In genomic region chr19:46314872-46315742, GRCm38 (mm10) we compare ENCODE assay signal across 8 mouse cellular contexts. TPM values are rescaled to one million over a fixed set of nuclear protein-coding genes. Genes with fewer than 3 reads are reported as not detected.
DNase-seq lines count a peak whose midpoint lies in the region; ATAC-seq and TF ChIP-seq lines count a peak whose summit lies in the region.

No protein-coding gene starts in this region.

- no peak for TF ChIP-seq CTCF in lung, embryonic 14.5 days (IDR thresholded peaks at IDR 0.05; ENCODE audit: low read depth)
- no peak for TF ChIP-seq CTCF in lung, adult 2 months (IDR thresholded peaks at IDR 0.05; ENCODE audit: insufficient read depth, low read length)

- H3K27ac ChIP-seq in lung, embryonic 14.5 days (ENCODE audit: low read depth) = 0 out of 2 replicates have a peak overlapping the region, but pooled peaks have one; percentile 21

- no peaks in the 10 kb centered on the region for H3K4me1 ChIP-seq in lung, embryonic 14.5 days (ENCODE audit: insufficient read depth)
- no peaks in the 10 kb centered on the region for H3K4me1 ChIP-seq in lung, adult 2 months (ENCODE audit: control insufficient read depth, insufficient read depth, low read length)
- peaks cover 61% of the 10 kb centered on the region for H3K4me1 ChIP-seq in megakaryocyte, embryonic 14.5 days

- H3K27me3 ChIP-seq in lung, embryonic 14.5 days (ENCODE audit: insufficient read depth, low read length) = peaks cover 64% of the 10 kb centered on the region
- H3K27me3 ChIP-seq in megakaryocyte, embryonic 14.5 days (replicated peaks) = peaks cover 79% of the 10 kb centered on the region

- H3K4me3 ChIP-seq in lung, embryonic 14.5 days (ENCODE audit: low read depth, low read length) = no peak overlapping the region
- H3K4me3 ChIP-seq in lung, adult 2 months (replicated peaks; ENCODE audit: extremely low read depth, low read depth, low read length) = no peak overlapping the region
- peak overlapping the region; percentile 38 for H3K4me3 ChIP-seq in megakaryocyte, embryonic 14.5 days (replicated peaks)

- peaks cover 8% of the 10 kb centered on the region; the same call in 1 of the 2 replicates for H3K36me3 ChIP-seq in lung, embryonic 14.5 days (ENCODE audit: insufficient read depth)
- H3K36me3 ChIP-seq in megakaryocyte, embryonic 14.5 days (replicated peaks; ENCODE audit: low read length) = peaks cover 35% of the 10 kb centered on the region

- H3K9me3 ChIP-seq in lung, embryonic 14.5 days (ENCODE audit: low read depth, low read length) = no peaks in the 10 kb centered on the region
- H3K9me3 ChIP-seq in megakaryocyte, embryonic 14.5 days = no peaks in the 10 kb centered on the region

- no peak for ATAC-seq in lung, embryonic 14.5 days (ENCODE audit: insufficient read depth)
- ATAC-seq in common myeloid progenitor, adult 5-6 weeks (replicated peaks; ENCODE audit: low read depth, poor library complexity, severe bottlenecking) = peak; percentile 42

- 31% methylated on average over 14 of the region's 14 CpGs for WGBS in lung, embryonic 14.5 days
- whole genome bisulfite sequencing in lung, adult 2 months = 27% methylated on average over 14 of the region's 14 CpGs

- no peak overlapping the region for H3K9ac ChIP-seq in lung, embryonic 14.5 days

- TF ChIP-seq POLR2A in lung, adult 2 months (IDR thresholded peaks at IDR 0.05; ENCODE audit: borderline replicate concordance, extremely low read depth, low read depth, low read length) = no peak

- peak; percentile 24 for DNase-seq in adrenal gland, postnatal 14 days
- no peak for DNase-seq in adrenal gland, postnatal 25 days
- no peak for DNase-seq in lung, embryonic 14.5 days
- DNase-seq in lung, adult 2 months = no peak
- no peak for DNase-seq in lung, postnatal 10 days
- DNase-seq in embryo, embryonic 9.5 days (ENCODE audit: extremely low spot score) = no peak

- peak overlapping the region; percentile 5; the same call in 1 of the 2 replicates for H3K4me2 ChIP-seq in lung, embryonic 14.5 days

RNA-seq across cellular contexts. Expression of gene Nfkb2, which starts 11.0 kb away (rescaled TPM):
- total RNA-seq in adrenal gland, postnatal 14 days (2021) = 28.3 and 34.1 TPM in 2 replicates
- 42.4 and 44.3 TPM in 2 replicates for total RNA-seq in adrenal gland, postnatal 25 days (2021)
- 7.7 TPM in 2 replicates for polyA plus RNA-seq in lung, embryonic 14.5 days (2014; fragmentation: Nextera tagmentation; extraction: Ambion mirVana)
- polyA plus RNA-seq in lung, adult 2 months (2012; rRNA removed) = 56.5 and 60.6 TPM in 2 replicates
- total RNA-seq in common myeloid progenitor, adult 5-6 weeks (2017) = 7.2 and 8.3 TPM in 2 replicates
- 32.0 and 46.7 TPM in 2 replicates for polyA plus RNA-seq in megakaryocyte, embryonic 14.5 days (2012; ENCODE audit: insufficient read depth, low replicate concordance)

RNA-seq across cellular contexts. Expression of gene Psd, which starts 11.8 kb away (rescaled TPM):
- 6.0 and 9.3 TPM in 2 replicates for total RNA-seq in adrenal gland, postnatal 14 days (2021)
- 8.6 and 12.7 TPM in 2 replicates for total RNA-seq in adrenal gland, postnatal 25 days (2021)
- polyA plus RNA-seq in lung, embryonic 14.5 days (2014; fragmentation: Nextera tagmentation; extraction: Ambion mirVana) = 9.9 and 10.5 TPM in 2 replicates
- 2.3 and 2.4 TPM in 2 replicates for polyA plus RNA-seq in lung, adult 2 months (2012; rRNA removed)
- total RNA-seq in common myeloid progenitor, adult 5-6 weeks (2017) = 0.69 TPM in 1 of 2 replicates, not detected in the other
- 0.19 TPM in 1 of 2 replicates, not detected in the other for polyA plus RNA-seq in megakaryocyte, embryonic 14.5 days (2012; ENCODE audit: insufficient read depth, low replicate concordance)

RNA-seq across cellular contexts. Expression of gene Fbxl15, which starts 12.9 kb away (rescaled TPM):
- 8.2 and 8.7 TPM in 2 replicates for total RNA-seq in adrenal gland, postnatal 14 days (2021)
- 9.8 and 13.4 TPM in 2 replicates for total RNA-seq in adrenal gland, postnatal 25 days (2021)
- polyA plus RNA-seq in lung, embryonic 14.5 days (2014; fragmentation: Nextera tagmentation; extraction: Ambion mirVana) = 12.6 and 13.1 TPM in 2 replicates
- 10.7 and 15.5 TPM in 2 replicates for polyA plus RNA-seq in lung, adult 2 months (2012; rRNA removed)
- 3.3 and 4.3 TPM in 2 replicates for total RNA-seq in common myeloid progenitor, adult 5-6 weeks (2017)
- polyA plus RNA-seq in megakaryocyte, embryonic 14.5 days (2012; ENCODE audit: insufficient read depth, low replicate concordance) = 17.4 and 18.6 TPM in 2 replicates

RNA-seq across cellular contexts. Expression of gene Cuedc2, which starts 23.4 kb away (rescaled TPM):
- total RNA-seq in adrenal gland, postnatal 14 days (2021) = 71.8 and 77.5 TPM in 2 replicates
- total RNA-seq in adrenal gland, postnatal 25 days (2021) = 64.1 and 81.8 TPM in 2 replicates
- polyA plus RNA-seq in lung, embryonic 14.5 days (2014; fragmentation: Nextera tagmentation; extraction: Ambion mirVana) = 132 and 145 TPM in 2 replicates
- 47.1 and 53.9 TPM in 2 replicates for polyA plus RNA-seq in lung, adult 2 months (2012; rRNA removed)
- 143 and 149 TPM in 2 replicates for total RNA-seq in common myeloid progenitor, adult 5-6 weeks (2017)
- polyA plus RNA-seq in megakaryocyte, embryonic 14.5 days (2012; ENCODE audit: insufficient read depth, low replicate concordance) = 39.1 and 126 TPM in 2 replicates

RNA-seq across cellular contexts. Expression of gene Mfsd13a, which starts 25.8 kb away (rescaled TPM):
- total RNA-seq in adrenal gland, postnatal 14 days (2021) = 5.1 and 5.4 TPM in 2 replicates
- total RNA-seq in adrenal gland, postnatal 25 days (2021) = 6.3 and 8.8 TPM in 2 replicates
- polyA plus RNA-seq in lung, embryonic 14.5 days (2014; fragmentation: Nextera tagmentation; extraction: Ambion mirVana) = 9.9 and 11.6 TPM in 2 replicates
- 26.5 and 27.1 TPM in 2 replicates for polyA plus RNA-seq in lung, adult 2 months (2012; rRNA removed)
- 11.5 and 13.6 TPM in 2 replicates for total RNA-seq in common myeloid progenitor, adult 5-6 weeks (2017)
- polyA plus RNA-seq in megakaryocyte, embryonic 14.5 days (2012; ENCODE audit: insufficient read depth, low replicate concordance) = 8.8 and 9.9 TPM in 2 replicates
